Mouse (Mus musculus) hindbrain, embryonic 14.5 days (tissue): Measurements from ENCODE around the gene Tmem132b. TPM values are rescaled to one million over a fixed set of nuclear protein-coding genes. Genes with fewer than 3 reads are reported as not detected.
A peak's percentile ranks its signal among the peaks of the same experiment; 100 is the strongest.
"Not testable (repeated sequence)": the region's sequence is repeated elsewhere in the genome, so short reads cannot be mapped to it uniquely, and the experiment has no call there.

Experiments used
- ATAC-seq: fragments of 200-750 bp; cut with Nextera tagmentation; 2 replicates; pipeline ENCODE4 v1.8.0; 2017; ENCODE audit warnings: moderate number of reproducible peaks, mild to moderate bottlenecking, moderate TSS enrichment, moderate library complexity; ENCODE audit not compliant: low FRiP score
- DNase-seq: peaks from one replicate; pipeline ENCODE4 v3.0.0-alpha.2; 2015; ENCODE audit warnings: low spot score
- H3K27ac ChIP-seq: fragments of 300-500 bp; sonication (generic); 2 replicates; pipeline ENCODE4 v1.5.1; 2014; ENCODE audit warnings: mild to moderate bottlenecking, moderate library complexity
- H3K27me3 ChIP-seq: fragments of 300-500 bp; sonication (generic); 2 replicates; pipeline ENCODE4 v1.6.1; 2014; ENCODE audit warnings: mild to moderate bottlenecking, low read length, mixed read lengths; ENCODE audit not compliant: control insufficient read depth, insufficient read depth
- H3K36me3 ChIP-seq: fragments of 300-500 bp; sonication (generic); replicated peaks from 2 replicates; pipeline ENCODE4 v1.6.1; 2014; ENCODE audit not compliant: control insufficient read depth, insufficient read depth
- H3K4me1 ChIP-seq: fragments of 300-500 bp; sonication (generic); replicated peaks from 2 replicates; pipeline ENCODE4 v1.6.1; 2014; ENCODE audit warnings: antibody characterized with exemption, low read length, mixed read lengths; ENCODE audit not compliant: control insufficient read depth, insufficient read depth
- H3K4me2 ChIP-seq: fragments of 300-500 bp; sonication (generic); replicated peaks from 2 replicates; pipeline ENCODE4 v1.6.1; 2014; ENCODE audit warnings: mild to moderate bottlenecking, moderate library complexity
- H3K4me3 ChIP-seq: fragments of 300-500 bp; sonication (generic); replicated peaks from 2 replicates; pipeline ENCODE4 v1.5.1; 2014; ENCODE audit warnings: mild to moderate bottlenecking, low read length
- H3K9ac ChIP-seq: fragments of 300-500 bp; sonication (generic); 2 replicates; pipeline ENCODE4 v1.6.1; 2014
- H3K9me3 ChIP-seq: fragments of 300-500 bp; sonication (generic); 2 replicates; pipeline ENCODE4 v1.6.1; 2016; ENCODE audit warnings: low read length; ENCODE audit not compliant: control insufficient read depth
- WGBS: fragments of 180-500 bp; shearing (Covaris S2); extraction: QIAGEN DNeasy Blood & Tissue Kit; methylation state at CpG from one replicate; pipeline ENCODE4 v1.1.7; 2014; 5-methylcytosine and 5-hydroxymethylcytosine counted together
- polyA plus RNA-seq: library from polyadenylated mRNA; unstranded; fragments of >200 nt; fragmentation: Nextera tagmentation; extraction: Ambion mirVana; gene quantifications from 2 replicates; pipeline ENCODE4 v1.2.1, GENCODE M21; 2014

Tmem132b gene
- polyA plus RNA-seq: 6.3 and 7.9 TPM in 2 replicates

DNA sequence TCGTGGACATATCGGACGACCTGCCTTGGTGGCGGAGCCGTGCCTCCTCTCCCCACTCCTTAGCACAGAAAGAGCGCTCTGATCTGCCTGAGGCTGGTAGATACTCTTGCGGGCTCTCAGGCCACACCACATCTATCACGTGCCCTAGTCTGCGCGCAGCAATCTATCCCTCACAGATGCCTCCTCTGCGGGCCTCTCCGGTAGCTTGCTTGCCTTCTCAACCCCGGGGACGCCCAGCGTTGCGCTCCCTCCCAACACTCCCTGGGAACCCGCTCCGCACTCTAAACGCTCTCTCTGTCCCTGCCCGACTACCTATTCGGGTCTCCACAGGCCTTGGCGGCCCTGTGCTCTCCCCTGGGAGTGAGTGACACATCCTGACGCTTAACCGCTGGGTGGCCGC is at the start of gene Tmem132b:
TSS of gene Tmem132b (plus strand) at position 141 of the 400 bp plus-strand sequence.
- Histone ChIP-seq H3K4me3 (peak within 1 kb of the TSS; percentile 64), H3K4me2 (peak within 1 kb of the TSS; percentile 96), H3K27ac (peak within 1 kb of the TSS; percentile 70), H3K36me3 (no peaks in the 10 kb centered on the region), H3K9me3 (no peaks in the 10 kb centered on the region), H3K27me3 (peaks cover 47% of the 10 kb centered on the region), H3K4me1 (0 out of 2 replicates have a peak, but pooled peaks cover 24% of the 10 kb centered on the region), H3K9ac (peak within 1 kb of the TSS; percentile 81)
- 0 out of 2 replicates have a peak, but pooled peaks have one; percentile 6 for ATAC-seq
- WGBS: 2% methylated on average over 22 of the region's 25 CpGs
- peak; percentile 49 for DNase-seq

DNA sequence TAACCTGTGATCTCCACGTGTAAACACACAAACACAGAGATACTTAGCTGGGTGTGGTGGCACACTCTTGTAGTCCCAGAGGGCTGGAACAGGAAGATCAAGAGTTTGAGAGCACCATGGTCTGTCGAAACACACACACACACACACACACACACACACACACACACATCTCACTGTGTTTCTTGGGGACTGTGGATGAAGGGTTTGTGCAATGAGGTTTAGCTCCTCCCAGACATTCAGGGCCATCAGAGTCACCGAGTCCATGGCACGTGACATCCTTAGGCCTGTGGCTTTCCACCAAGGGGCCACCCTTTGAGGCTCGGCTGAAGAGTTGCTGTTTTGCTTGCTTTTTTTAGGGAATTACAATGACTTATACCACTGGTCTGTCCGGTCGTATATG is 49.1 kb upstream of the Tmem132b start:
- no peak for ATAC-seq
- H3K27me3 ChIP-seq: no peaks in the 10 kb centered on the region
- H3K27ac ChIP-seq: no peak overlapping the region
- no peak overlapping the region for H3K9ac ChIP-seq
- H3K4me1 ChIP-seq: peaks cover 17% of the 10 kb centered on the region; the same call in 1 of the 2 replicates
- H3K9me3 ChIP-seq: no peaks in the 10 kb centered on the region
- H3K4me3 ChIP-seq: no peak overlapping the region
- DNase-seq: no peak
- WGBS: 91% methylated on average over 7 of the region's 7 CpGs
- peaks cover 29% of the 10 kb centered on the region for H3K36me3 ChIP-seq
- H3K4me2 ChIP-seq: no peak overlapping the region

DNA sequence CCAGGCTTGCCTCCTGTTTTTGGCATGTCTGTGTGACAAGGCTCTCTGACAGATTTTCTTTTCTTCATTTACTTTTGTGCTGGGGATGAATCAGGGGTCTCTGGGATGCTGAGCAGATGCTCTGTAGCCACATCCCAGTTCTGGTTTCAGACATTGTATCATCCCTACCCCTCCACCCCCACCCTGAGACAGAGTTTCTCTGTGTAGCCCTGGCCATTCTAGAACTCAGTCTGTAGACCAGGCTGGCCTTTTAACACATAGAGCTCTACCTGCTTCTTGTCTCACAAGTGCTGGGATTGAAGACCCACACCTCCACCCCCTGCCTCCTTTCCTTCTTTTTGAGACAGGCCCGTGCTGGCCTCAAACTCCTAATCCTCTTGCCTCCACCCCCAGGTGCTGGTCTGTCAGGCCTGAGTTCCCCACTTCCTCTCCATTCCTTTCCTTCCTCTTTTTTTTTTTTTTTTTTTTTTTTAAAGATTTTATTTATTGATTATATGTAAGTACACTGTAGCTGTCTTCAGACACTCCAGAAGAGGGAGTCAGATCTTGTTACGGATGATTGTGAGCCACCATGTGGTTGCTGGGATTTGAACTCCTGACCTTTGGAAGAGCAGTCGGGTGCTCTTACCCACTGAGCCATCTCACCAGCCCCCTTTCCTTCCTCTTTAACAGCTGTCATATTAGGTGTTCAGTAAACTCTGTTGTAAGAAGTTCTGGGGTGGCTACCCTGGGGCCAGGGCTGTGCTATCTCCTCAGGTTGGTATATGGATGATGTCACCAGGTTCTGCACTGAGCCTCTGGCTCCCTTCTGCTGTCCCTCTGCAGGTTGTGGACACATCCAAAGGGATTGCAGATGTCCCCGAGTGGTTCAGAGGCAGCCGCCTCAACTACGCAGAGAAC is 47.6 kb upstream of the Tmem132b start:
- Histone ChIP-seq H3K27ac (no peak overlapping the region), H3K27me3 (no peaks in the 10 kb centered on the region), H3K9me3 (no peaks in the 10 kb centered on the region), H3K9ac (no peak overlapping the region), H3K4me2 (no peak overlapping the region), H3K4me1 (peaks cover 8% of the 10 kb centered on the region; the same call in 1 of the 2 replicates), H3K4me3 (no peak overlapping the region), H3K36me3 (peaks cover 31% of the 10 kb centered on the region)
- WGBS: 88% methylated on average over 5 of the region's 6 CpGs
- ATAC-seq: no peak
- no peak for DNase-seq

DNA sequence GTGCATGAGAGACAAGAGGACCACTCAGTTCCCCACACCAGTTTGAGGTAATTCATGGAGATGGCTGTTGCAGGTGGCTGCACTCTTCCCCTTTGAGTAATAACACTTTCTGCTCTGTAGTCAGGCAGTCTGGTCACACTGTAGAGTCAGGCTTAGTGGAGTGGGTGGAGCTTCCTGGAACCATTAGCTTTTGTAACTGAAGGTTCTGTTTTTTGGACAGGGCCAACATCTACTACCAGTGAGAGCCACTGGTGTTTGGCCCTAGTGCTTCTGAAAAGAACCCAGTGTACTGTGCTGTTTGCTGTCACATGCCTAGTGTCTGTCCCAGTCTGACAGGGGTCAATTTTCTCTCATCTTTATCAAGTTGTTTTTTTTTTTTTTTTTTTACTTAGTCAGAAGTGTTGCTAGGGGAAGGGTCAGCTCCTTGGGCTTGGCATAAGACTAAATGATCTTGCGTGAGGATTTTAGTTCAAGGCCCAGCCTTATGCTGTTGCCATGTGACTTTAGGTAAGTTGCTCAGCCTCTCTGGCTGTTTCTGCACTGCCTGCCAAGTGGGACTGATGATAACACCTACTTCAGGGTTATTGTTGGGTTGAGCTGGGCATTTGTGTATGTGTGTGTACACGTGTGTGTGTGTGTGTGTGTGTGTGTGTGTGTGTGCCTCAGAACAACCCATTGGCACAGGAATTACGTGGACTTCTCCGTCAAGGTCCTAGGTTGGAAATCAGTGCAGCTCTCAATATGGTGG is 46.4 kb upstream of the Tmem132b start:
- H3K36me3 ChIP-seq: peaks cover 40% of the 10 kb centered on the region
- WGBS: 96% methylated on average over 4 of the region's 4 CpGs
- peaks cover 8% of the 10 kb centered on the region; the same call in 1 of the 2 replicates for H3K4me1 ChIP-seq
- no peaks in the 10 kb centered on the region for H3K27me3 ChIP-seq
- no peaks in the 10 kb centered on the region for H3K9me3 ChIP-seq
- H3K4me3 ChIP-seq: no peak overlapping the region
- H3K27ac ChIP-seq: no peak overlapping the region
- no peak for ATAC-seq
- H3K4me2 ChIP-seq: no peak overlapping the region
- DNase-seq: no peak
- H3K9ac ChIP-seq: no peak overlapping the region

DNA sequence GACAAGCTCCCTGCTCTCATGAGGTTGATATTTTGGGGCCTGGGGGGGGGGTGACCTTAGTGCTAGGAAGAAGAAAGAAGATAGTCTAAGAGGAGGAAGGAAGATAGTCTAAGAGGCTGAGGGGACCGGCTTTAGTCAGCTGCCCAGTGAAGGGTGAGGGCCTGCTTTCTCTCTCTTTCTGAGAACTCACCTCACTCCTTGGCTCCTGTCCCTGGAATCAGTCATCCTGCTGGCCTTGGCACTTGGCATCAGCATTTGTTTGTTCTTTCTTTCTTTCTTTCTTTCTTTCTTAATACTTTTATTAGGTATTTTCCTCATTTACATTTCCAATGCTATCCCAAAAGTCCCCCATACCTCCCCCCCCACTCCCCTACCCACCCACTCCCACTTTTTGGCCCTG is 45.5 kb upstream of the Tmem132b start:
- no peak for DNase-seq
- 100% methylated on average over 1 of the region's 1 CpGs for WGBS
- H3K9me3 ChIP-seq: no peaks in the 10 kb centered on the region
- H3K36me3 ChIP-seq: peaks cover 48% of the 10 kb centered on the region
- ATAC-seq: no peak
- no peak overlapping the region for H3K27ac ChIP-seq
- H3K4me2 ChIP-seq: no peak overlapping the region
- H3K9ac ChIP-seq: no peak overlapping the region
- no peaks in the 10 kb centered on the region for H3K27me3 ChIP-seq
- H3K4me1 ChIP-seq: peaks cover 8% of the 10 kb centered on the region; the same call in 1 of the 2 replicates
- H3K4me3 ChIP-seq: no peak overlapping the region

DNA sequence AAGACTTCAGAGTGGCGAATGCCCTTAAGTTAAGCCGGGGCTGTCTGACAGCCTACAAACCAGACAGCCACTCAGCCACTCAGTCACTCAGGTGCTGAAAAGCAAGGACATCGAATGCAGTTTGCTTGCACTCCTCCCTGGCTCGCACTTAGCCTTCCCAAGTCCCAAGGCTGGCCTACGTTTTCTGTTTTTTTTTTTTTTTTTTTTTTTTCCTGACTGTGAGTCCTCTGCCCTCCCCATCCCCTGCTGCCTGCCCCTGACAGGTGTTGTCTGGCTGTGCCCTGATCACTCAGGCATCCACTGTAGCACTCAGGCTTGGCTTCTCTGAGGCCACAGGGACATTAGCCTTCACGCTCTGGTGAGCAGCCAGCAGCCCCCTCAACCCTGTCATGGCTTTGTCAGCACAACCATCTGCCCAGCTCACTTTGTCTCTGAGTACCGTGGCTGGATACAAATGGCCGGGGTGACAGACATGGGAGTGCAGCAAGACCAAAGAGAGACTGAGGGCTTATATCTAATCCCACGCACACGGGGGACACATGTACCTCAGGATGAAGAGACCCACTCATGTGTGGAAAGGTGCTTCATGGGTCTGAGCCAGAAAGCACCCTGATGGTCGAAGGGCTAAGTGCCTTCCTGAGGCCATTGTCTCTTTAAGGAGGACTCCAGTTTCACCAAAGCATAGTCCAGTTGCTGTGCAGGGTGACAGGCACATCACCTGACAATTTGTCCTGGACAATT is 44.0 kb upstream of the Tmem132b start:
- H3K9ac ChIP-seq: no peak overlapping the region
- H3K4me3 ChIP-seq: no peak overlapping the region
- H3K36me3 ChIP-seq: peaks cover 57% of the 10 kb centered on the region
- no peak overlapping the region for H3K4me2 ChIP-seq
- H3K27ac ChIP-seq: peak overlapping the region; percentile 62
- H3K4me1 ChIP-seq: peaks cover 8% of the 10 kb centered on the region; the same call in 1 of the 2 replicates
- peak; percentile 60 for DNase-seq
- H3K9me3 ChIP-seq: no peaks in the 10 kb centered on the region
- H3K27me3 ChIP-seq: no peaks in the 10 kb centered on the region
- 38% methylated on average over 10 of the region's 11 CpGs for WGBS
- ATAC-seq: peak; percentile 60; the same call in 1 of the 2 replicates

DNA sequence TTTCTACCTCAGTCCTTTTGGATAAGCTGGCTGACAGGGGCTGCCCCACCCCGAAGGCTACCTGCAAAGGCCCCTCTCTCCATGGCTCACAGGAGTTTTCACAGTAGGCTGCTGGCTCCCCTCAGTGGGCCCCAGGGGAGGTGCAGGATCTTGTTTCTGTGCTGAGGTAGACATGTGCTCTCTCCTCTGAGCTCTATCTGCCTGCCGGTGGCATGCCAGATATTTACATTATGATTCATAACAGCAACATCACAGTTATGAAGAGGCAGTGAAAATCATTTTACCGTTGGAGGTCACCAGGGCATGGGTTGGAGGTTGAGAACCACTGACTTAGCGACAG is 43.5 kb upstream of the Tmem132b start:
- peaks cover 8% of the 10 kb centered on the region; the same call in 1 of the 2 replicates for H3K4me1 ChIP-seq
- WGBS: 53% methylated on average over 4 of the region's 4 CpGs
- no peaks in the 10 kb centered on the region for H3K27me3 ChIP-seq
- H3K4me3 ChIP-seq: no peak overlapping the region
- no peaks in the 10 kb centered on the region for H3K9me3 ChIP-seq
- no peak overlapping the region for H3K9ac ChIP-seq
- DNase-seq (no peak), ATAC-seq (no peak)
- peaks cover 57% of the 10 kb centered on the region for H3K36me3 ChIP-seq
- H3K27ac ChIP-seq: peak overlapping the region; percentile 62
- no peak overlapping the region for H3K4me2 ChIP-seq

DNA sequence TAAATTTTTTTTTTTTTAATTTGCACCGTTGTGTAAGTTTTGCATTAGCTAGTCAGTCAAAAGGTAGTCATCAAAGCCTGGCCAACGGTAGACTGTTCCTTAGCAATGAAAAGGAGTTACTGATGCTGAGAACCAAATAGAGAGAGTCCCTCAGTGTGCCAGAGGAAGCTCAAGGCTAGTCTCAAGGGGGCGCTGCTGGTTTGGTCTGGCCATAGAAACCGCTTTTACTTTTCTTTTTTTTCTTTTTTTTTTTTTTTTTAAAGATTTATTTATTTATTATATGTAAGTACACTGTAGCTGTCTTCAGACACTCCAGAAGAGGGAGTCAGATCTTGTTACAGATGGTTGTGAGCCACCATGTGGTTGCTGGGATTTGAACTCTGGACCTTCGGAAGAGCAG is 42.6 kb upstream of the Tmem132b start:
- not testable (repeated sequence) for ATAC-seq, H3K4me2 ChIP-seq, H3K9ac ChIP-seq, H3K27me3 ChIP-seq, DNase-seq, H3K4me3 ChIP-seq, H3K4me1 ChIP-seq, H3K9me3 ChIP-seq, H3K27ac ChIP-seq
- 91% methylated on average over 5 of the region's 5 CpGs for WGBS
- peaks cover 56% of the 10 kb centered on the region for H3K36me3 ChIP-seq
